Mouse (Mus musculus): Measurements from ENCODE around the gene Med16.

Med16 gene

DNA sequence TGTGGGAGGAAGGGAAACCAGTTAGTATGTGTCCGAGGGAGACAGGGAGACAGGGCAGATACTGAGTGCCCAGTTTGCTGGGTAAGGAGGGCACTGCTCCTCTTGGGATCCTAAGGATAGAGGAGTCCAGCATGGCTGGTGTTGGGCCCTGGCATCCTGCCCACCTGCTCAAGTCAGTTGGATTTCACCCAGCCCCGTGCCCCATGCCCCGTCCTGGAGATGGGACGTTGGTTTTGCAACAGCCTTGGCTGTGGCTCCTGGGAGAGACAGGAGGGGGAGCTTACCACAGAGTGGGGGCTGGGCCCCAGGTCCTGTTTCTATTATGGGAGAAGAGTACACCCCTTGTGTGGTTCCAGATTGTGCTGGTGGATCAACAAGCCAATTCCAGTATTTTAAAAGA, 24.3 kb downstream of the Med16 start:
- DNase-seq (ENCODE audit: low read depth): peak; percentile 75

GRCm38 (mm10) chr10:79883297-79884084, 25.2 kb downstream of the Med16 start:
- DNase-seq (ENCODE audit: low read depth): peak; percentile 89

GRCm38 (mm10) chr10:79881981-79882380, 26.7 kb downstream of the Med16 start:
- peak; percentile 79 for DNase-seq (ENCODE audit: low read depth)

DNA sequence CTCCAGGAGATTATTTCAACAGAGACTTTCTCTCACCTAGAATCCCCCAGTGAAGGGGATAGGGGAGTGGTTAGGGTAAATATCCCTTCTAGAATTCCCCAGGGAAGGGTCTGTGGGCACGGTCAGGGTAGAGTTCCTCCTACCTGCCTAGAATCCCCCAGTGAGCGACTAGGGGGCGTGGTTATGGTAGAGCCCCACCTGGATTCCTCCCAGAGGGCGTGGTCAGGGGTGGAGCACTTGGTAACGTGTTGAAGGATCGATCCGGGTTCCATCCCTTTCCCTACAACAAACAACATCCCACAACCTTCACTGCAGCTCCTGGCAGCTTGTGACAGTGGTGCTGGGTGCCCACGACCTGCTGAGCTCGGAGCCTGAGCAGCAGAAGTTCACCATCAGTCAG, 28.0 kb downstream of the Med16 start:
- peak; percentile 78 for DNase-seq (ENCODE audit: low read depth)

- DNase-seq (ENCODE audit: low read depth): no peak
Measured at GRCm38 (mm10) chr10:79879527-79879926, 29.2 kb downstream of the Med16 start.

- DNase-seq (ENCODE audit: low read depth): peak; percentile 98
Measured at GRCm38 (mm10) chr10:79877757-79878156, 31.0 kb downstream of the Med16 start.

- peak; percentile 89 for DNase-seq (ENCODE audit: low read depth)
Measured at GRCm38 (mm10) chr10:79877174-79877573, 31.5 kb downstream of the Med16 start.

- no peak for DNase-seq (ENCODE audit: low read depth)
Measured at GRCm38 (mm10) chr10:79874290-79874862, 34.3 kb downstream of the Med16 start, which contains the start of the genes Prtn3 and Plppr3. Prtn3 (plus strand) TSS chr10:79874476. Plppr3 (minus strand) TSS chr10:79874634.

DNA sequence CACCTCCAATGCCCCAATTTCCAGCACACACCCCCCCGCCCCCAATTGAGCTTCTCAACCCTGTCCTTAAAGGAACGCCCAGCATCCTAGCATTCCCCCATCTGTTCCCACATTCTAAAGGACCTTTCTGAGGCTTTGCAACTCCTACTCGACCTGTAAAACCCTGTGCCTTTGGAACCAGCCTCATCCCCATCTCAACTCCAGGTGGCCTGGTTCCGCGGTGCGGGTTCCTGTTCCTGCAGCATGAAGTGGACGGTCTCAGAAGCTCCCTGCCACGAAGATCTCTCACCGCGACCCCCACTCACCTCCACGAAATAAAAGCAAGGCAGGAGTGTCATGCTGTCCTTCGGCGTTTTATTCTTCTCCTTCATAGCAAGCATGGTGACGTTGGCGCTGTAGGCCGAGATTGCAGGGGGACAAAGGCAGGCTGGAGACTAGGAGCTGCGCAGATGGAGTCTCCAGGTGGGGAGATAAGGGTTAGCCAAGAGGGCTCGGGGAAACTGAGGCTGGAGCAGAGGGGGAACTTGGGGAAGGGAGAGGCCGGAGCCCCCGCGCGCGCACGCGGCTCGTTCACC, 34.9 kb downstream of the Med16 start:
- DNase-seq (ENCODE audit: low read depth): no peak

DNA sequence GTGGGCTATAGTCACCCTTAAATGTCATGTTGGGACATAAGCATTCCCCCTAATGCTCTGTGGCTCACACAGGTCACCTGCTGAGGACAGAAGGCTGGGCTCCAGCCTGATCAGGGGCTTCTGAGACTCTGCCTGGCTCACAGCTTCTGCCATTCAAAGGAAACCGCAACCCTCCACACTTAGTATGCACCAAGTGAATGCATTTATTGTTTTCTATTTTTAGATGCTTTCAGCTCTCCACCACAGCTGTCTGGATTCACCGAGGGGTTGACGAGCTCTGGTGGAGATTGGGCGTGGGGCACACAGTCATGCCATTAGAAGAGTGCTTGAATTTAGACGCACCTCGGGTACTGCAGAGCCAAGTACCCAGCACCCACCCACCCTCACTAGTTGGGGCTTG, 35.4 kb downstream of the Med16 start:
- DNase-seq (ENCODE audit: low read depth): no peak

DNA sequence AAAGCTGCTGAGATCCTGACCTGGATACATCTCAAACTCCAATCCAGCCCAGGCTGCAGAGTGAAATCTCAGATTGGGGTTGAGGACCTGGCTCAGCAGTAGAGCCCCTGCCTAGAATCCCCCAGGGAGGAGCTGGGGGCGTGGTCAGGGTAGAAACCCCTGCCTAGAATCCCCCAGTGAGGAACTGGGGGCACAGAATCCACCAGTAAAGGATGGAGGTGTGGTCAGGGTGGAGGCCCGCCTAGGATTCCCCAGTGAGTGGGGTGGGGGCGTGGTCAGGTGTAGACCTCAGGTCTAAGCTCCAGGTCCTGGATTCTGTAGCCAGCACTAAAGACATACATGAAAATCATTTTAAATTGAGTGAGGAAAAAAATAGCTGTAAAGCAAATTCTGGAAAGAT, 35.9 kb downstream of the Med16 start:
- DNase-seq (ENCODE audit: low read depth): no peak

GRCm38 (mm10) chr10:79871845-79872244, 36.9 kb downstream of the Med16 start:
- no peak for DNase-seq (ENCODE audit: low read depth)

DNA sequence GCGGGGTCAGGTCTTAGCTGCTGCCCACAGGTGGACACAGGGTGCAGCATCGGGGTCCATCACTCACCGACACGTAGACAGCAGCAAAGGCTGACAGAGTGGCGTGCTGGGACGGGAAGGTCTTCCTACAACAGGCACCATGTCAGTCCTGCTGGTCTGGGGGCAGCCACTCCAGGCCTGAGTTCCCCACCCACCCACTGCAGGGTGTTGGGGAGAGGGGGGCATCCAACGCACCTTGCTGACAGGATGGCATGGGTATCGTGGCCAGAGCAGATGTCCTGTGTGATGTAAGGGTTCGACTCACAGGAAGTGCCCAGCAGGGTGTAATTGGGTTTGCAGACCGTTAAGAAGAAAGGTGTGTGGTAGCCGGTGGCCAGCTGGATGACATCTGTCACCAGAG, 42.1 kb downstream of the Med16 start:
- no peak for DNase-seq (ENCODE audit: low read depth)

DNA sequence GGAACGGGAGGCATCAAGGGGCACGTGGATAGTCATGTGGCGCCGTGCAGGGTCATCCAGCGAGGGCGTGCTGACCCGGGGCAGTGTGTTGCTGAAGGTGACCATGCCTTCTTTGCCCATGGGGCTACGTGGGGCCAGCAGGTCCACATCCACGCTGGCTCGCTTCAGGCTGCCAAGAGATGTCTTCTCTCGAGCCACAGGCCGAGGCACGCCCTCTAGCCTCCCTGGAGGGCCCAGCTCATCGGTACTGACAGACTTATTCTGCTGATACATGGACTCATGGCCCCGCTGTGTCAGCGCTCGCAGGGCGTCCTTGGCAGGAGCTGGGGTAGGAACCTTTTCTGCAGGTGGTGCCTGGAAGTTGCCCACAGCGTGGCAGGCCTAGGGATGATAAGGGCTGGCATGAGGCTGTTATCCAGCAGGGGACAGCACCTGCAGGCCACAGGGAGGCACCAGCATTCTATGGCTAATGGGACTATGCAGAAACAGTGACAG, 42.9 kb downstream of the Med16 start:
- peak; percentile 64 for DNase-seq (ENCODE audit: low read depth)

DNA sequence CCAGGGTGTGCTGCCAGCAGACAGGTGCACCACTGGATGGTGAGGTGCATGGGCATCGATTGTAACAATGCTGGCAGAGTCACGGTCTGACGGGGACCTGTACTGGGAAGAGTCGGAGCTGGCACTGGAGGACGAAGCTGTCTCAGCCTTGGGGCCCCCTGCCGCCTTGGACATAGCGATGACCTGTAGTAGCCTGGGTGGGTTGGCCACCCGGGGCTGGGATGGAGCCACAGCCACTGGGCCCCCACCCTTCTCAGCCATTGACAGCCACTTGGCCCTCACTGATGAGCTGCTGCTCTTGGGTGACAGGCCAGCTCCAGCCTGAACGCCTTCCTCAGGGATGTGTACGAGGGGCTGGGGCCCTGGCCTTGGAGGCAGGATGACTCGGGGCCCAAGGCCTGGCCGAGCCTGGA, 43.5 kb downstream of the Med16 start:
- no peak for DNase-seq (ENCODE audit: low read depth)

GRCm38 (mm10) chr10:79864351-79865188, 44.2 kb downstream of the Med16 start:
- peak; percentile 76 for DNase-seq (ENCODE audit: low read depth)

DNA sequence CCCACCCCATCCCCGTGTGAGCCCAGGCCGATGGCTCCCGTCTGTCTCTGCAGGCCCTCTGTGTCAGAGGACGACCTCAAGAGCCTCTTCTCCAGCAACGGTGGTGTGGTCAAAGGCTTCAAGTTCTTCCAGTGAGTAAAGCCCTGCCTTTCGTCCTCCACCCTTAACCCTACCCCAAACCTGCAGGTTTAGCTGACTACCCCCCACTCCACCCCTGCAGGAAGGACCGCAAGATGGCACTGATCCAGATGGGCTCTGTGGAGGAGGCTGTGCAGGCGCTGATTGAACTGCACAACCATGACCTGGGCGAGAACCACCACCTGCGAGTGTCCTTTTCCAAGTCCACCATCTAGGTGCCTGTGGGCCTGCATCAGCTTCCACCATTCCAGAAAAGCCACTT, 45.8 kb downstream of the Med16 start:
- DNase-seq (ENCODE audit: low read depth): no peak

- no peak for DNase-seq (ENCODE audit: low read depth)
Measured at GRCm38 (mm10) chr10:79862049-79862788, 46.5 kb downstream of the Med16 start.

DNA sequence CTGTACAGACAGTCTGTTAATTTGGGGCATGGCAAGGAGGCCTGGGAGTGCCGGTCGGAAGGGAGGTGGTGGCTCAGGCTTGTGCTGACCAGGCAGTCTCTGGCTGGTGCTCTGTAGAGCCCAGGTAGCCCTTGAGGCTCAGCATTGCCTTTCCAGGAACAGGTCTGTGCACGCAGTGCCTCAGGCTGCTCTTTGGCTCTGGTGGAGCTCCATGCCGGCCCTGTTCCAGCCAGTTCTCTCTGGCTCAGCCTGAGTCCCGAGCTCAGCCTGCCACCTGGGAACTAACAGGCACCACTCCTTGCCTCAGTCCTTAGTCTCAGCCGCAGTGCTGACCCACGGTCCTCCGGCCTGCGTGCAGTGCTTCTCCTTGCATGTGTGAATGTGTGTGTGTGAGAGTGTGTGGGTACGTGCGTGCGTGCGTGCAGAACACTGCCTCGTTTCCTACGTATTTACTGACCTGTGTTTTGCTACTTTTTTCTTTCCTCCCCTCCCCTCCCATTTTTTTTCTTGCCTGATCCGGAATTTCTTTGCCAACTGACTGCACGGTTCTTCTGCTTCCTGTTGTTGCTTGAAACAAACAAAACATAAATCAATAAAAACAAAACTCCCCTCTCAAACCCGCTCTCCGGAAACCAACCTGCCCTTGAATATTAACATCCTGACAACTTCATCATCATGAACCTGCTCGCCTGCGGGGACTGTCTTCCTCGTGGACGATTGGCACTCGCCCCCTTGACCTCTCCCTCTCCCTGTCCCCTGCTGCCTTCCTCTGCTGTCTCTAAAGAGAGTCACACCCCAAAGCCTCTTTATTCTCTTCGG, 47.3 kb downstream of the Med16 start:
- no peak for DNase-seq (ENCODE audit: low read depth)

DNA sequence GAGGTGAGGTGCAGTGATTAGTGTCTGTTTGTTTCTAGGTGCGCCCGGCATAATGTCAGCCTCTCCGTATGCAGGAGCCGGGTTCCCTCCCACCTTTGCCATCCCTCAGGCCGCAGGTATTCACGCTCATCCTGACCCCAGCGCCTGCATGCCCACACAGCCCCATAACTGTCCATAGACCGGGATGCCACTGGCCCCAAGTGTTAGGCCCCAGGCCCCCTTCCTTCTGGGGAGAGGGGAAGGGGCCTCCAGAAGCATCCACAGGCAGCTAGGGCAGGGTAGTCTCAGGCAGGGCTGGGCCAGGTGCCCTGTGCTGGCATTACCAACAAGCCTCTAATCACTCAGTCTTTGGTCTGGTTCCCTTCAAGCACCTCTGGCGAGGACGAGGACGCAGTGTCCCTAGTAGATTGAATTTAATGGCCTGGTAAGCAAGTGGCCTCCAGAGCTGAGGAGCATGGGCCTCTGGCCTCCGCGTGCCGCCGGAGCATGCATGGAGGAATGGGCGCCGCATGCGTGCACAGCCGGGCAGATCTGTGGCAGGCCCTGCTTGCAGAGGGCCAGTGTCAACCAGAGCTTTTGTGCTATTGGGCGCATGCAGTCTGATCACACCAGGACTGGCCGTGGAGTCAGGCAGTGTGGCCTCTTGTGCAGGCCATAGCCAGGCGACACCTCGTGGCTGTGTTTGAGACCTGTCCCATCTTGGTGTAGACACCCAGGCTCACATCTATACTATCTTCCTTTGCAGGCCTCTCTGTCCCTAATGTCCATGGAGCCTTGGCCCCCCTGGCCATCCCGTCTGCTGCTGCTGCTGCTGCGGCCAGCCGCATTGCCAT, 48.4 kb downstream of the Med16 start:
- DNase-seq (ENCODE audit: low read depth): no peak

All from 416B (cell line).